Mouse (Mus musculus) hindbrain, postnatal 0 days (tissue): ENCODE data around the gene Prss35. TPM values are rescaled to one million over a fixed set of nuclear protein-coding genes. Genes with fewer than 3 reads are reported as not detected.
A peak's percentile ranks its signal among the peaks of the same experiment; 100 is the strongest.

ENCODE experiments used
- ATAC-seq: fragments of 200-750 bp; cut with Nextera tagmentation; 2 replicates; pipeline ENCODE4 v1.8.0; 2017; ENCODE audit warnings: mild to moderate bottlenecking, moderate TSS enrichment, moderate library complexity
- DNase-seq: peaks from one replicate; pipeline ENCODE4 v3.0.0-alpha.2; 2015; ENCODE audit warnings: low spot score
- H3K27ac ChIP-seq: fragments of 300-500 bp; sonication (generic); 2 replicates; pipeline ENCODE4 v1.5.1; 2014; ENCODE audit warnings: mild to moderate bottlenecking
- H3K27me3 ChIP-seq: fragments of 300-500 bp; sonication (generic); 2 replicates; pipeline ENCODE4 v1.6.1; 2014; ENCODE audit warnings: low read length, mixed read lengths; ENCODE audit not compliant: insufficient read depth
- H3K36me3 ChIP-seq: fragments of 300-500 bp; sonication (generic); 2 replicates; pipeline ENCODE4 v1.6.1; 2014; ENCODE audit warnings: low read length, mixed read lengths; ENCODE audit not compliant: insufficient read depth
- H3K4me1 ChIP-seq: fragments of 300-500 bp; sonication (generic); 2 replicates; pipeline ENCODE4 v1.6.1; 2014; ENCODE audit warnings: antibody characterized with exemption, low read length, mixed read lengths; ENCODE audit not compliant: insufficient read depth
- H3K4me2 ChIP-seq: fragments of 300-500 bp; sonication (generic); 2 replicates; pipeline ENCODE4 v1.6.1; 2014; ENCODE audit warnings: low read depth, mild to moderate bottlenecking, low read length, moderate library complexity, mixed read lengths
- H3K4me3 ChIP-seq: fragments of 300-500 bp; sonication (generic); 2 replicates; pipeline ENCODE4 v1.5.1; 2014; ENCODE audit warnings: low read length
- H3K9ac ChIP-seq: fragments of 300-500 bp; sonication (generic); replicated peaks from 2 replicates; pipeline ENCODE4 v1.6.1; 2014; ENCODE audit warnings: mild to moderate bottlenecking, low read length, moderate library complexity, mixed read lengths
- H3K9me3 ChIP-seq: fragments of 300-500 bp; sonication (generic); 2 replicates; pipeline ENCODE4 v1.6.1; 2016; ENCODE audit warnings: low read length, mixed read lengths
- CTCF ChIP-seq: IDR thresholded peaks from 2 replicates; pipeline ENCODE4 v1.5.1; 2016; ENCODE audit warnings: antibody characterized with exemption, control low read depth, low read depth
- WGBS: fragments of 180-500 bp; shearing (Covaris S2); extraction: QIAGEN DNeasy Blood & Tissue Kit; methylation state at CpG from one replicate; pipeline ENCODE4 v1.1.7; 2014; 5-methylcytosine and 5-hydroxymethylcytosine counted together
- polyA plus RNA-seq: library from polyadenylated mRNA; unstranded; fragments of >200 nt; fragmentation: Nextera tagmentation; extraction: Ambion mirVana; gene quantifications from 2 replicates; pipeline ENCODE4 v1.2.1, GENCODE M21; 2015
- total RNA-seq: library from RNA; depleted of rRNA; stranded (reverse); fragments of >200 nt; gene quantifications from 2 replicates; pipeline ENCODE4 v1.2.3, GENCODE M21; 2014

Prss35 gene
- total and polyA plus RNA-seq, 2 experiments from 2014 or later, result 5.0 to 9.6 TPM

DNA sequence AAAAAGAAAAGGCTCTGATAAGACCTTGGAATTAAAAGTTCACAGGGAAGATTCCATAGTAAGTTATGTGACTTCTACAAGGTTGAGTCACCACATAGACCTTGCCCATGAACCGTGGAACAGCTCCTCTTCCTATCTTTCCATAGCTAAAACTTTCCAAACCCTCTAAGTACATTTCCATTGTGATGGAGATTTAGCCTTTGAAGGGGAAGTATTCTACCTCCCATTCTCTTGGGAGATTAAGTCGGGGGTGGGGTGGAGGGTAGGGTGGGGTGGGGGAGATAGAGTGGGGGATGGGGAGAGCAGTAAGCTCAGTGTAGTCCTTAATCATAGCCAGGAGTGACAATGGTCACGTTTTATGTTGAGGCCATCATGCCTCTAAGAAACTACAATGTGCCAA lies 3.5 kb upstream of the Prss35 start:
- Histone ChIP-seq H3K27ac (no peak overlapping the region), H3K9me3 (no peaks in the 10 kb centered on the region), H3K36me3 (no peaks in the 10 kb centered on the region), H3K4me2 (no peak overlapping the region), H3K4me3 (no peak overlapping the region), H3K4me1 (peaks cover 9% of the 10 kb centered on the region), H3K27me3 (no peaks in the 10 kb centered on the region), H3K9ac (no peak overlapping the region)
- DNase-seq, result no peak
- 33% methylated on average over 3 of the region's 3 CpGs for WGBS
- no peak for ATAC-seq
- TF ChIP-seq CTCF, result no peak

DNA sequence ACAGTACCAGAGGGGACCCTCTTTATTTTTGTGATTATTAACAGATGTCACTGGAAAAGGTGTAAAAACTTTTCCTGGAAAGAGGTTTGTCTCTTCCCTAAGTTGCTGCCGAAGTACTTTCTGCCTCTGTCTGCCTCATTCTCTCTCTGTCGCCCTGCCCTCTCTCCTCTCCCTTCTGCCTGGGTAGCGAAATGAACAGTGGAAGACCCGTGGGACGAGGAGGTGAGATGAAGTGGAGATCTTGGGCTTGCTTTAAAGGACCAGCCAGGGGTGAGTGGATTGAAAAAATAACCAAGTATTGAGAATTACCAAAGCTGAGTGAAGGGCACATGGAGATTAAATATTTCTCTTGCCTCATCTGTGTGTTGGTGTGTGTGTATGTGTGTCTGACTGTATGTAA lies 592 bp downstream of the Prss35 start:
- peaks cover 9% of the 10 kb centered on the region for H3K4me1 ChIP-seq
- peak overlapping the region; percentile 46; the same call in 1 of the 2 replicates for H3K9ac ChIP-seq
- 37% methylated on average over 5 of the region's 5 CpGs for WGBS
- H3K4me2 ChIP-seq, result peak overlapping the region; percentile 74
- ATAC-seq, result no peak
- TF ChIP-seq CTCF, result no peak
- no peaks in the 10 kb centered on the region for H3K27me3 ChIP-seq
- no peaks in the 10 kb centered on the region for H3K9me3 ChIP-seq
- no peak for DNase-seq
- no peak overlapping the region for H3K27ac ChIP-seq
- no peaks in the 10 kb centered on the region for H3K36me3 ChIP-seq
- peak overlapping the region; percentile 39 for H3K4me3 ChIP-seq

DNA sequence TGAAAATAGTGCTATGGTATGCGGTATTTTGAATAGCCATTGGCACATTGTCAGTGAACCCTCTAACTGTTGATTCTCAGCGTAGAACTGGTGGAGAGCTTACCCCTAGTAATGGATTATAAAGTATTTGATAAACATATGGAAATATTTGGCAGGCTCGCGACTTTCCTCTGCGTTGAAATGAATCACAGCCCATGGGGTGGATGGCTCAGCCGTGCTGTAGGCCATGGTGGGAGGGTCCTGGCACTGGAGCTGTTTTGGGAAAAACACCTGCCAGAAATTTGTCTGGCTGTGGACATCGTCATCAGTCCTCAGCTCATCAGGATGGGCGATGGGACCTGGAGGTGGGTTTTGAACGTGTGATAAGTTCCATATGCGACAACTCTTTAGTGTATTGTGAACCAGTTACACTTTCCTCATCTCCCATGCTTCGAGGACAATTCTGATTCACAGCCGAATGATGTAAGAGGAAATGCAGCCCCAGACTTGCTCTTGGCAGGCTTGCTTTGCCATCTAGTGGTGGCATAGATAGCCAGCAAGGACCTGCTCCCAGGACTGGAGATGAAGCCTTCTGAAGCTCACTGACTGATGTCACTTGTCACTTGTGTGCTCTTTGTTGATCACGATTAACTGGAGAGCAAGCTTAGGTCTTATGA lies 2.6 kb downstream of the Prss35 start:
- Histone ChIP-seq H3K27me3 (no peaks in the 10 kb centered on the region), H3K36me3 (no peaks in the 10 kb centered on the region), H3K4me2 (no peak overlapping the region), H3K9ac (no peak overlapping the region), H3K4me3 (no peak overlapping the region), H3K4me1 (peaks cover 9% of the 10 kb centered on the region), H3K27ac (no peak overlapping the region), H3K9me3 (no peaks in the 10 kb centered on the region)
- ATAC-seq (peak; percentile 85), DNase-seq (peak; percentile 93)
- TF ChIP-seq CTCF, result peak; percentile 98
- WGBS, result 28% methylated on average over 13 of the region's 13 CpGs

DNA sequence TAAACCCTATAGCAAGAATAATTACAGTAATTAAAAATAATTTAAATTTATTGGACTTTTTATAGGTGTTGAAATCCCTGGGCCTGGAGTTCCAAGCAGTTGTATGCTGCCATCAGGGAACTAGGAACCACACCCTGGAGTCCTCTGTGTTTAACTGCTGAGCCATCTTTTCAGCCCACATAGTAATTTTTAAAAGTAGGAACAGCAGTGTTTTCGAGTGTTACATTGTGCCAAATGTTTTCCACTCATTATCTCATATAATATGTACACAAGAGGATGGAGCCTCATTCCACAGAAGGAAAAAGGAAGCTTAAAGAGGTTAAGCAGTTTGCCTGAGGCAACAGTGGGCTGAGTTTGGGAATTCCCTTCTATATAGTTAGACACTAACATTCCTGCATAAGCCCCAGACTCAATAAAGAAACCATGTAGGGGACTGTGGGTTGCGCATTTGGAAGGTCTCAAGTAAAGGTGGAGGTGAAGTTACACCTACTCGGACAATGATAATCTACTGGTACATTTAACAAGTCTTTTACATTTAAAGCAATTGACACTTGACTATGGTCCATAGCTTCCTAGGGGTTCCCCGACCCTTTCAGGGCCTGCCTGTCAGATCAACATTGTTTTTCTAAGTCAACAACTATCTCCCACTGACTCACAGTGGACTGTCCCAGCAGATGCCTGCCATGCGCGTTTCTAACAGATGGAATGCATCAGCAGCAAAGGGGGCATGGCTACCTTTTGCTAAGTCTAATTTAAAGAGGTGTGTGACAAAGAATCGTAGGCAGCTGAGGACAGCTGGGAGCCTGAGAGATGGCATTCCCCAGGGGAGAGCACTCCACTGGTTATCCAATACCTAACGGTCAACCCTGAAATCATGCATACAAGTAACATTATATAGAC lies 19.3 kb downstream of the Prss35 start:
- H3K4me3 ChIP-seq, result no peak overlapping the region
- H3K4me1 ChIP-seq, result no peaks in the 10 kb centered on the region
- no peak overlapping the region for H3K9ac ChIP-seq
- no peak overlapping the region for H3K27ac ChIP-seq
- no peak overlapping the region for H3K4me2 ChIP-seq
- H3K36me3 ChIP-seq, result no peaks in the 10 kb centered on the region
- H3K27me3 ChIP-seq, result no peaks in the 10 kb centered on the region
- no peak for ATAC-seq
- WGBS, result 54% methylated on average over 8 of the region's 8 CpGs
- DNase-seq, result no peak
- no peak for TF ChIP-seq CTCF
- H3K9me3 ChIP-seq, result no peaks in the 10 kb centered on the region

- no peak for TF ChIP-seq CTCF
- Histone ChIP-seq H3K9me3 (no peaks in the 10 kb centered on the region), H3K27ac (no peak overlapping the region), H3K9ac (no peak overlapping the region), H3K4me3 (no peak overlapping the region), H3K4me2 (no peak overlapping the region), H3K4me1 (no peaks in the 10 kb centered on the region), H3K27me3 (no peaks in the 10 kb centered on the region), H3K36me3 (no peaks in the 10 kb centered on the region)
- WGBS, result 60% methylated on average over 2 of the region's 2 CpGs
- no peak for ATAC-seq
- DNase-seq, result no peak
Observed at GRCm38 (mm10) chr9:86764002-86764401, 20.6 kb downstream of the Prss35 start.

DNA sequence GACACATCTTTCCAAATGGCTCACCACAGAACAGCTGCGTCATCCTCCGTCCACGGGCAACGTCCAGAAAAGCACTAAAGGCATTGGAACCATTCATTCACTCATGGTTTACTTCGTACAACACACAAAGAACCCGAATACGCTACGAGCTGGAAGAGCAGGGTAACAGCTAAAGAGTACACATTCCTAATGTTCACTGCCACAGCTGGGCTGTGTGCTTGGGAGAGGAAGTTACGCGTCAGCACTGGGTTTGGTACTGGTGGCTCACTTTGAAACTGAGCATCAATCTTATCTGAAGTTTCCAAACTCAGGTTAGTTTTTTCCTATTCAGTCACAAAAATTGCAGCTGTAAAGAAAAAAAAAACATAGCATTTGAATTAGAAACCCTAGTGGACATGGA lies 23.5 kb downstream of the Prss35 start:
- no peaks in the 10 kb centered on the region for H3K9me3 ChIP-seq
- 76% methylated on average over 10 of the region's 10 CpGs for WGBS
- H3K36me3 ChIP-seq, result 0 out of 2 replicates have a peak, but pooled peaks cover 8% of the 10 kb centered on the region
- no peak for ATAC-seq
- no peak overlapping the region for H3K4me2 ChIP-seq
- TF ChIP-seq CTCF, result no peak
- H3K9ac ChIP-seq, result no peak overlapping the region
- H3K27me3 ChIP-seq, result no peaks in the 10 kb centered on the region
- no peak overlapping the region for H3K27ac ChIP-seq
- H3K4me3 ChIP-seq, result no peak overlapping the region
- DNase-seq, result no peak
- H3K4me1 ChIP-seq, result no peaks in the 10 kb centered on the region

DNA sequence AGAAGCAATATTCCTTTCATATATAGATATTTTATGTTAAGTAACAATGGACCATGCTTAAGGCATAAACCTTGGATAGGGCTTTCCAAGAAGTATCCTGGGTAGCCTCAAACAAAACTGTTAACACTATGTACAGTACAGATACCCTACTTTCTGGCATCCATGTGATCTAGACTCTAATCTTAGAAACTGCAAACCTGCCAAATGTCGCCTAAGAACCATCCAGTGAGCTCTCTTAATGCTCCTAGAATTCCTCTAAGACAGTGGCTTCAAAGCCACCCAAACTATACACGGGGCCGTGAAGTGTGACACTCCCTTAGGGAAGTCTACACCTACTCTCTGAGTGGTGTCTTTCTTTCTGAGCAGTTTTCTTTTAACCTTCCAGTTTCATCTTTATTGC lies 29.4 kb downstream of the Prss35 start:
- no peaks in the 10 kb centered on the region for H3K27me3 ChIP-seq
- DNase-seq (no peak), ATAC-seq (no peak)
- no peak for TF ChIP-seq CTCF
- H3K27ac ChIP-seq, result no peak overlapping the region
- H3K36me3 ChIP-seq, result peaks cover 27% of the 10 kb centered on the region
- H3K4me1 ChIP-seq, result no peaks in the 10 kb centered on the region
- WGBS, result 88% methylated on average over 3 of the region's 3 CpGs
- no peaks in the 10 kb centered on the region for H3K9me3 ChIP-seq
- no peak overlapping the region for H3K4me3 ChIP-seq
- H3K4me2 ChIP-seq, result no peak overlapping the region
- H3K9ac ChIP-seq, result no peak overlapping the region
